Mouse (Mus musculus) thymus, postnatal 0 days (tissue): ENCODE results near the gene Ncf1. TPM values are rescaled to one million over a fixed set of nuclear protein-coding genes. Genes with fewer than 3 reads are reported as not detected.

Source experiments
- polyA plus RNA-seq: library from polyadenylated mRNA; unstranded; fragments of >200 nt; fragmentation: Nextera tagmentation; extraction: Ambion mirVana; gene quantifications from 2 replicates; pipeline ENCODE4 v1.2.1, GENCODE M21; 2015

The Ncf1 gene
- polyA plus RNA-seq, 1 experiment from 2014 or later: 10.3 TPM

Other genes starting within 250 kb of the Ncf1 start
- gene Castor2, start 129.9 kb downstream of the Ncf1 start, polyA plus RNA-seq: 2.3 and 3.4 TPM in 2 replicates
- 21.0 and 22.4 TPM in 2 replicates for gene Rcc1l, start 52.9 kb downstream of the Ncf1 start, polyA plus RNA-seq
- gene Gtf2ird2, start 45.6 kb downstream of the Ncf1 start, polyA plus RNA-seq: 4.4 and 5.9 TPM in 2 replicates
- 124 and 130 TPM in 2 replicates for gene Gtf2i, start 85.1 kb upstream of the Ncf1 start, polyA plus RNA-seq
- gene Gtf2ird1, start 227.1 kb upstream of the Ncf1 start, polyA plus RNA-seq: 54.7 and 67.4 TPM in 2 replicates